9 mouse cellular contexts compared by ENCODE assay signal in the genomic region with DNA sequence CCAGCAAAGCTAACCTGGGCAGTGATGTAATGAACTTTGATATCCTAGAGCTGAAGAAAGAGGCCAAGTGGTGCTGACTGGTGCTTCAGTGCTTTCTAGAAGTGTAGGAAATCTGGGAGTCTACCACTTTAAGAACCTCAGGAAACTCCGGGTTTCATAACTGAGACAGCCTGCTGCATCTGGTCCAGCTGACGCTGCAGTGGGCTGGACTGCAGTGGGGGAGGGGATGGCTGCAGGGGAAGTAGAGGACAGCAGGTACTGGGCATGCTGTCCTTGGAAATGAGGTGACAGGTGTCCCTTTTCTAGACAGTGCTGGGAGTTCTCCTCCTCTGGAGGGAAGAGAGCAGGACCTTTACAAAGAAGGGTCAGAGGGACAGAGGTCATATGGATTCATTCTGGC. TPM values are rescaled to one million over a fixed set of nuclear protein-coding genes. Genes with fewer than 3 reads are reported as not detected.
DNase-seq lines count a peak whose midpoint lies in the region; TF ChIP-seq lines count a peak whose summit lies in the region.
"Had no signal": no experiment of that assay in that cellular context is flagged by ENCODE, and none has a peak within 500 bp of the region (broad histone marks: within the 10 kb centered on the region; RNA-seq: fewer than 3 reads in every experiment).

A gene (plus strand): TSS at position 238 of the 400 bp plus-strand sequence.

- peak within 1 kb of the TSS; percentile 31; the same call in 1 of the 2 replicates for H3K27ac ChIP-seq in gastrocnemius, adult 2 months
- peak within 1 kb of the TSS; percentile 82 for H3K27ac ChIP-seq in left cerebral cortex, adult 2 months
- H3K27ac ChIP-seq: lung, embryonic 15.5 days had no signal

- DNase-seq in gastrocnemius, adult 2 months, result peak; percentile 50
- DNase-seq in gastrocnemius, postnatal 14 days, result no peak
- DNase-seq in left cerebral cortex, adult 2 months (ENCODE audit: extremely low spot score in 1 of 2, low spot score in 2 of 2), result peak in 1 of 2 experiments; percentile 29
- no peak for DNase-seq in left cerebral cortex, postnatal 10 days (ENCODE audit: extremely low spot score in 1 of 2, low spot score in 2 of 2)
- DNase-seq in thymus, postnatal 4 days, result peak; percentile 28
- DNase-seq in thymus, postnatal 10 days (ENCODE audit: low spot score in 2 of 2), result no peak
- no peak for DNase-seq in spleen, postnatal 36 days (ENCODE audit: low spot score in 2 of 2)
- no peak for DNase-seq in urinary bladder, postnatal 10 days (ENCODE audit: low spot score)

- TF ChIP-seq CTCF in gastrocnemius, adult 2 months (IDR thresholded peaks at IDR 0.05), result no peak
- TF ChIP-seq CTCF in left cerebral cortex, adult 2 months (IDR thresholded peaks at IDR 0.05), result no peak

- intact Hi-C loops in gastrocnemius, adult 2 months (cut with DNase I), result no loop called here
- intact Hi-C loops in gastrocnemius, postnatal 14 days (cut with DNase I; ENCODE audit: low total_unique reads), result no loop called here
- intact Hi-C loops in left cerebral cortex, adult 2 months (cut with DNase I), result loop anchor here (1.0 kb wide), 1 partner anchor 11 kb away; no protein-coding TSS in a partner anchor
- intact Hi-C loops in left cerebral cortex, postnatal 10 days (cut with DNase I), result no loop called here

- no peak within 1 kb of the TSS for H3K4me3 ChIP-seq in gastrocnemius, adult 2 months
- no peak within 1 kb of the TSS for H3K4me3 ChIP-seq in left cerebral cortex, adult 2 months
- H3K4me3 ChIP-seq: lung, embryonic 15.5 days had no signal

RNA-seq across cellular contexts. Expression of the gene that starts here (rescaled TPM):
- total RNA-seq in gastrocnemius, adult 2 months (2021), result 1 to 10 TPM in 1 of 2 experiments, under 1 TPM in 1; 0.92 to 2.8 TPM
- total RNA-seq in gastrocnemius, postnatal 14 days (2021), result under 1 TPM in 1 of 2 experiments, not detected in 1; 0.12 TPM
- under 1 TPM; 0.63 to 0.75 TPM for total RNA-seq in left cerebral cortex, adult 2 months (2021)
- under 1 TPM in 1 of 2 experiments, not detected in 1; 0.32 TPM for total RNA-seq in left cerebral cortex, postnatal 10 days (2021)

Comparison
In these comparisons a context has a peak if more than half of its experiments do, and no peak if none do; other contexts are left out.
1. DNase-seq: peak in gastrocnemius, adult 2 months (single experiment) and thymus, postnatal 4 days (single experiment); none in gastrocnemius, postnatal 14 days (single experiment), left cerebral cortex, postnatal 10 days (0 of 2), thymus, postnatal 10 days (0 of 2), spleen, postnatal 36 days (0 of 2) and urinary bladder, postnatal 10 days (single experiment).